Mouse (Mus musculus) embryonic facial prominence, embryonic 10.5 days (tissue): Measurements from ENCODE around the gene Klhl29. TPM values are rescaled to one million over a fixed set of nuclear protein-coding genes. Genes with fewer than 3 reads are reported as not detected.

Source experiments
- DNase-seq: peaks from one replicate; pipeline ENCODE4 v3.0.0-alpha.2; 2017; ENCODE audit warnings: low spot score
- H3K27ac ChIP-seq: fragments of 300-500 bp; sonication (generic); replicated peaks from 2 replicates; pipeline ENCODE4 v1.5.1; 2016; ENCODE audit warnings: mild to moderate bottlenecking
- H3K27me3 ChIP-seq: fragments of 300-500 bp; sonication (generic); replicated peaks from 2 replicates; pipeline ENCODE4 v1.6.1; 2016; ENCODE audit warnings: low read depth, mild to moderate bottlenecking; ENCODE audit not compliant: poor library complexity, severe bottlenecking
- H3K36me3 ChIP-seq: fragments of 300-500 bp; sonication (generic); replicated peaks from 2 replicates; pipeline ENCODE4 v1.6.1; 2016; ENCODE audit warnings: mild to moderate bottlenecking, moderate library complexity
- H3K4me1 ChIP-seq: fragments of 300-500 bp; sonication (generic); 2 replicates; pipeline ENCODE4 v1.6.1; 2016
- H3K4me3 ChIP-seq: fragments of 300-500 bp; sonication (generic); 2 replicates; pipeline ENCODE4 v1.5.1; 2016; ENCODE audit warnings: mild to moderate bottlenecking, moderate library complexity
- H3K9me3 ChIP-seq: fragments of 300-500 bp; sonication (generic); 2 replicates; pipeline ENCODE4 v1.6.1; 2016; ENCODE audit warnings: mild to moderate bottlenecking
- WGBS: fragments of 180-500 bp; shearing (Covaris S2); methylation state at CpG from one replicate; pipeline ENCODE4 v1.1.7; 2016; 5-methylcytosine and 5-hydroxymethylcytosine counted together
- polyA plus RNA-seq: library from polyadenylated mRNA; unstranded; fragments of >200 nt; fragmentation: Nextera tagmentation; extraction: Ambion mirVana; gene quantifications from 2 replicates; pipeline ENCODE4 v1.2.1, GENCODE M21; 2016

Gene Klhl29
- polyA plus RNA-seq, 1 experiment from 2014 or later = 1.00 TPM

- no peak for DNase-seq
Measured at GRCm38 (mm10) chr12:5215836-5216747, 159.4 kb downstream of the Klhl29 start.

GRCm38 (mm10) chr12:5214266-5214665 lies 161.2 kb downstream of the Klhl29 start:
- WGBS = 82% methylated on average over 9 of the region's 9 CpGs
- no peaks in the 10 kb centered on the region for H3K9me3 ChIP-seq
- no peak overlapping the region for H3K4me3 ChIP-seq
- H3K27ac ChIP-seq = peak overlapping the region; percentile 58; the same call in 1 of the 2 replicates
- no peak for DNase-seq
- H3K4me1 ChIP-seq = peaks cover 55% of the 10 kb centered on the region
- H3K27me3 ChIP-seq = no peaks in the 10 kb centered on the region
- 0 out of 2 replicates have a peak, but pooled peaks cover 4% of the 10 kb centered on the region for H3K36me3 ChIP-seq

More at GRCm38 (mm10) chr12:5215836-5216747, 159.4 kb downstream of the Klhl29 start:
- WGBS = 66% methylated on average over 15 of the region's 15 CpGs
- Histone ChIP-seq H3K9me3 (no peaks in the 10 kb centered on the region), H3K27me3 (no peaks in the 10 kb centered on the region), H3K27ac (0 out of 2 replicates have a peak overlapping the region, but pooled peaks have one; percentile 54), H3K4me3 (no peak overlapping the region), H3K36me3 (no peaks in the 10 kb centered on the region), H3K4me1 (peaks cover 55% of the 10 kb centered on the region)

- H3K4me3 ChIP-seq = no peak overlapping the region
- DNase-seq = peak; percentile 26
- peaks cover 63% of the 10 kb centered on the region for H3K4me1 ChIP-seq
- H3K9me3 ChIP-seq = no peaks in the 10 kb centered on the region
- no peaks in the 10 kb centered on the region for H3K27me3 ChIP-seq
- H3K27ac ChIP-seq = peak overlapping the region; percentile 58; the same call in 1 of the 2 replicates
- H3K36me3 ChIP-seq = 0 out of 2 replicates have a peak, but pooled peaks cover 4% of the 10 kb centered on the region
- WGBS = 30% methylated on average over 13 of the region's 13 CpGs
Measured at GRCm38 (mm10) chr12:5213339-5214104, 162.0 kb downstream of the Klhl29 start.

GRCm38 (mm10) chr12:5211884-5212283 lies 163.6 kb downstream of the Klhl29 start:
- Histone ChIP-seq H3K4me1 (peaks cover 65% of the 10 kb centered on the region), H3K36me3 (0 out of 2 replicates have a peak, but pooled peaks cover 4% of the 10 kb centered on the region), H3K27me3 (no peaks in the 10 kb centered on the region), H3K9me3 (no peaks in the 10 kb centered on the region), H3K27ac (no peak overlapping the region), H3K4me3 (no peak overlapping the region)
- 94% methylated on average over 9 of the region's 9 CpGs for WGBS
- DNase-seq = no peak

GRCm38 (mm10) chr12:5210786-5211185 lies 164.7 kb downstream of the Klhl29 start:
- 73% methylated on average over 9 of the region's 9 CpGs for WGBS
- peaks cover 55% of the 10 kb centered on the region for H3K4me1 ChIP-seq

GRCm38 (mm10) chr12:5207941-5208905 lies 167.3 kb downstream of the Klhl29 start:
- H3K27ac ChIP-seq = peak overlapping the region; percentile 84

More at GRCm38 (mm10) chr12:5210786-5211185, 164.7 kb downstream of the Klhl29 start:
- H3K4me3 ChIP-seq = no peak overlapping the region
- no peak overlapping the region for H3K27ac ChIP-seq
- DNase-seq = no peak
- no peaks in the 10 kb centered on the region for H3K27me3 ChIP-seq
- no peaks in the 10 kb centered on the region for H3K9me3 ChIP-seq
- 0 out of 2 replicates have a peak, but pooled peaks cover 4% of the 10 kb centered on the region for H3K36me3 ChIP-seq

GRCm38 (mm10) chr12:5207172-5207571 lies 168.3 kb downstream of the Klhl29 start:
- no peak overlapping the region for H3K4me3 ChIP-seq
- H3K27me3 ChIP-seq = no peaks in the 10 kb centered on the region
- peaks cover 34% of the 10 kb centered on the region for H3K4me1 ChIP-seq
- H3K27ac ChIP-seq = no peak overlapping the region
- H3K36me3 ChIP-seq = 0 out of 2 replicates have a peak, but pooled peaks cover 4% of the 10 kb centered on the region
- H3K9me3 ChIP-seq = no peaks in the 10 kb centered on the region
- no peak for DNase-seq
- 92% methylated on average over 4 of the region's 4 CpGs for WGBS

More at GRCm38 (mm10) chr12:5207941-5208905, 167.3 kb downstream of the Klhl29 start:
- Histone ChIP-seq H3K36me3 (0 out of 2 replicates have a peak, but pooled peaks cover 4% of the 10 kb centered on the region), H3K4me1 (peaks cover 38% of the 10 kb centered on the region), H3K4me3 (no peak overlapping the region), H3K9me3 (no peaks in the 10 kb centered on the region), H3K27me3 (no peaks in the 10 kb centered on the region)
- 53% methylated on average over 17 of the region's 17 CpGs for WGBS
- peak; percentile 67 for DNase-seq

- no peak for DNase-seq
- no peak overlapping the region for H3K4me3 ChIP-seq
- no peaks in the 10 kb centered on the region for H3K9me3 ChIP-seq
- 81% methylated on average over 11 of the region's 11 CpGs for WGBS
- H3K4me1 ChIP-seq = peaks cover 23% of the 10 kb centered on the region
- H3K27me3 ChIP-seq = no peaks in the 10 kb centered on the region
- no peaks in the 10 kb centered on the region for H3K36me3 ChIP-seq
- no peak overlapping the region for H3K27ac ChIP-seq
Measured at GRCm38 (mm10) chr12:5204071-5204840, 171.2 kb downstream of the Klhl29 start.

GRCm38 (mm10) chr12:5203385-5203784 lies 172.1 kb downstream of the Klhl29 start:
- WGBS = 81% methylated on average over 5 of the region's 5 CpGs
- H3K27me3 ChIP-seq = no peaks in the 10 kb centered on the region
- no peak overlapping the region for H3K4me3 ChIP-seq
- H3K36me3 ChIP-seq = no peaks in the 10 kb centered on the region
- H3K27ac ChIP-seq = no peak overlapping the region
- H3K4me1 ChIP-seq = peaks cover 14% of the 10 kb centered on the region
- H3K9me3 ChIP-seq = no peaks in the 10 kb centered on the region
- DNase-seq = no peak

- Histone ChIP-seq H3K9me3 (no peaks in the 10 kb centered on the region), H3K36me3 (no peaks in the 10 kb centered on the region), H3K27me3 (no peaks in the 10 kb centered on the region), H3K4me1 (peaks cover 12% of the 10 kb centered on the region), H3K4me3 (no peak overlapping the region), H3K27ac (no peak overlapping the region)
- 68% methylated on average over 4 of the region's 4 CpGs for whole genome bisulfite sequencing
- no peak for DNase-seq
Measured at GRCm38 (mm10) chr12:5198254-5198653, 177.2 kb downstream of the Klhl29 start.

- no peak overlapping the region for H3K4me3 ChIP-seq
- no peaks in the 10 kb centered on the region for H3K27me3 ChIP-seq
- peaks cover 49% of the 10 kb centered on the region for H3K4me1 ChIP-seq
- 67% methylated on average over 6 of the region's 6 CpGs for WGBS
- no peaks in the 10 kb centered on the region for H3K9me3 ChIP-seq
- no peak for DNase-seq
- H3K36me3 ChIP-seq = no peaks in the 10 kb centered on the region
- no peak overlapping the region for H3K27ac ChIP-seq
Measured at GRCm38 (mm10) chr12:5194176-5194575, 181.3 kb downstream of the Klhl29 start.
